Mouse (Mus musculus) megakaryocyte progenitor cell, adult 5-6 weeks (primary cell): ENCODE measurements around the gene Gm5624. TPM values are rescaled to one million over a fixed set of nuclear protein-coding genes. Genes with fewer than 3 reads are reported as not detected.
"Not testable (repeated sequence)": the region's sequence is repeated elsewhere in the genome, so short reads cannot be mapped to it uniquely, and the experiment has no call there.

Experiments used
- ATAC-seq: replicated peaks from 2 replicates; pipeline ENCODE4 v1.8.0; 2016; ENCODE audit warnings: mild to moderate bottlenecking, moderate TSS enrichment, inconsistent platforms; ENCODE audit not compliant: poor library complexity
- total RNA-seq, 2 experiments: library from RNA; stranded (forward) in 1 of 2; stranded (reverse) in 1 of 2; fragments of 157-497, 149-512 nt in 1 of 2; fragments of 200-1000 nt in 1 of 2; gene quantifications; 2 replicates each; pipeline versions ENCODE4 v1.2.3 to v1.2.4; 2015 to 2017

The Gm5624 gene
- not detected in 2 replicates for total RNA-seq (2015)
- total RNA-seq (2017), result not detected in 2 replicates

GRCm38 (mm10) chr14:44627737-44628136 lies at the start of gene Gm5624:
Gene Gm5624, minus strand, starts transcription at chr14:44627938.
- ATAC-seq, result not testable (repeated sequence)

GRCm38 (mm10) chr14:44591765-44592164 lies 36.0 kb downstream of the Gm5624 start:
- ATAC-seq, result not testable (repeated sequence)

GRCm38 (mm10) chr14:44582853-44583252 lies 44.9 kb downstream of the Gm5624 start, which contains the start of gene Gm8247:
Gene Gm8247, plus strand, starts transcription at chr14:44583153.
- not testable (repeated sequence) for ATAC-seq

- not testable (repeated sequence) for ATAC-seq
Measured at GRCm38 (mm10) chr14:44547961-44548360, 79.8 kb downstream of the Gm5624 start.

- not testable (repeated sequence) for ATAC-seq
Measured at GRCm38 (mm10) chr14:44517976-44518375, 109.8 kb downstream of the Gm5624 start, which contains the start of gene Gm17093. Gene Gm17093, plus strand, starts transcription at chr14:44518276.

Other genes with a start within 250 kb of the Gm5624 start
- not detected in 2 replicates for gene Gm3371, start 217.2 kb downstream of the Gm5624 start, total RNA-seq (2015)
- not detected in 2 replicates for gene Gm3371, start 217.2 kb downstream of the Gm5624 start, total RNA-seq (2017)
- gene Gm8232, start 194.3 kb downstream of the Gm5624 start, total RNA-seq (2015), result not detected in 2 replicates
- gene Gm8232, start 194.3 kb downstream of the Gm5624 start, total RNA-seq (2017), result not detected in 2 replicates
- gene BC061237, start 135.5 kb downstream of the Gm5624 start, total RNA-seq (2015), result not detected in 2 replicates
- gene BC061237, start 135.5 kb downstream of the Gm5624 start, total RNA-seq (2017), result not detected in 2 replicates
- not detected in 2 replicates for gene Gm17093, start 109.7 kb downstream of the Gm5624 start, total RNA-seq (2015)
- gene Gm17093, start 109.7 kb downstream of the Gm5624 start, total RNA-seq (2017), result not detected in 2 replicates
- gene Gm8247, start 44.8 kb downstream of the Gm5624 start, total RNA-seq (2015), result not detected in 2 replicates
- not detected in 2 replicates for gene Gm8247, start 44.8 kb downstream of the Gm5624 start, total RNA-seq (2017)
- not detected in 2 replicates for gene Gm8257, start 78.5 kb upstream of the Gm5624 start, total RNA-seq (2015)
- not detected in 2 replicates for gene Gm8257, start 78.5 kb upstream of the Gm5624 start, total RNA-seq (2017)
- not detected in 2 replicates for gene Gm8267, start 122.4 kb upstream of the Gm5624 start, total RNA-seq (2015)
- gene Gm8267, start 122.4 kb upstream of the Gm5624 start, total RNA-seq (2017), result not detected in 2 replicates
- gene Ptgdr, start 231.4 kb upstream of the Gm5624 start, total RNA-seq (2015), result not detected in 2 replicates
- not detected in 2 replicates for gene Ptgdr, start 231.4 kb upstream of the Gm5624 start, total RNA-seq (2017)